Mouse (Mus musculus) liver, postnatal 0 days (tissue): ENCODE measurements around the gene Hist1h3b.

Experiments
- CTCF ChIP-seq: sonication (generic); IDR thresholded peaks from 2 replicates; pipeline ENCODE4 v1.5.1; 2016; ENCODE audit warnings: antibody characterized with exemption, low read depth
- EP300 ChIP-seq: IDR thresholded peaks from 2 replicates; pipeline ENCODE4 v1.6.1; 2016; ENCODE audit warnings: antibody characterized with exemption, low read depth, mild to moderate bottlenecking

DNA sequence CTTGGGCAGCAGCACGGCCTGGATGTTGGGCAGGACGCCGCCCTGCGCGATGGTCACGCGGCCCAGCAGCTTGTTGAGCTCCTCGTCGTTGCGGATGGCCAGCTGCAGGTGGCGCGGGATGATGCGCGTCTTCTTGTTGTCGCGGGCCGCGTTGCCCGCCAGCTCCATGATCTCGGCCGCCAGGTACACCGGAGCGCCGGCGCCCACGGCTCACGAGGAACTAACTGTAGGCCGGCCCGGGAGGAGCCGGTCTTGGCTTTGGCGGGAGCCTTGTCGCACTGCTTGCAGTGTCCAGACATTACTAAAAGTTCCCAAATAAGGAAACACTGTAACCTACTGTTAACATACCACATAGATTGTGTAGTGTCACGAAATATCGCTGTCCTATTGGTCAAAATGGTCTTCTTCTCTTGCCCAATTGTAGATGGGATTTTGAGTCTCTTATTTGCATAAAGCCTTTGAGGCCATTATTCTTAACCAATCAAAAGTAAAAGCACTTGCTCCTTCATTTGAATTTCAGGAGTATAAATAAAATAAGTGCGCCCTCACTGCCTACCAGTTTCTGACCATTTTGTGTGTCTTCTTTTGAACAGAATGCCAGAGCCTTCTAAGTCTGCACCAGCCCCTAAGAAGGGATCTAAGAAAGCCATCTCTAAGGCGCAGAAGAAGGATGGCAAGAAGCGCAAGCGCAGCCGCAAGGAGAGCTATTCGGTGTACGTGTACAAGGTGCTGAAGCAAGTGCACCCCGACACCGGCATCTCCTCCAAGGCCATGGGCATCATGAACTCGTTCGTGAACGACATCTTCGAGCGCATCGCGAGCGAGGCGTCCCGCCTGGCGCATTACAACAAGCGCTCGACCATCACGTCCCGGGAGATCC lies 5.6 kb upstream of the Hist1h3b start, which contains the start of gene Hist1h2bb:
- peak; percentile 33 for TF ChIP-seq CTCF
- TF ChIP-seq EP300, result peak; percentile 85
